Mouse (Mus musculus) megakaryocyte progenitor cell, adult 5-6 weeks (primary cell): ENCODE results near the gene Fbxl8. TPM values are rescaled to one million over a fixed set of nuclear protein-coding genes. Genes with fewer than 3 reads are reported as not detected.

Experiments
- ATAC-seq: replicated peaks from 2 replicates; pipeline ENCODE4 v1.8.0; 2016; ENCODE audit warnings: mild to moderate bottlenecking, moderate TSS enrichment, inconsistent platforms; ENCODE audit not compliant: poor library complexity
- total RNA-seq, 2 experiments: library from RNA; stranded (forward) in 1 of 2; stranded (reverse) in 1 of 2; fragments of 157-497, 149-512 nt in 1 of 2; fragments of 200-1000 nt in 1 of 2; gene quantifications; 2 replicates each; pipeline versions ENCODE4 v1.2.3 to v1.2.4; 2015 to 2017

Gene Fbxl8
- total RNA-seq, 2 experiments from 2014 or later = 1.2 to 3.2 TPM

- no peak for ATAC-seq
Observed at GRCm38 (mm10) chr8:105257318-105258114, 6.9 kb upstream of the Fbxl8 start.

GRCm38 (mm10) chr8:105258911-105259720, 5.3 kb upstream of the Fbxl8 start:
- no peak; the same call in 1 of the 2 replicates for ATAC-seq

GRCm38 (mm10) chr8:105259721-105260320, 4.6 kb upstream of the Fbxl8 start:
- peak; percentile 61 for ATAC-seq

- ATAC-seq = no peak
Observed at GRCm38 (mm10) chr8:105260371-105261099, 3.9 kb upstream of the Fbxl8 start.

GRCm38 (mm10) chr8:105261326-105261980, 3.0 kb upstream of the Fbxl8 start:
- ATAC-seq = no peak

GRCm38 (mm10) chr8:105263244-105263912, 1.1 kb upstream of the Fbxl8 start:
- no peak for ATAC-seq

GRCm38 (mm10) chr8:105265128-105265527, 680 bp downstream of the Fbxl8 start:
- peak; percentile 61 for ATAC-seq

- no peak for ATAC-seq
Observed at GRCm38 (mm10) chr8:105266775-105267174, 2.3 kb downstream of the Fbxl8 start.

GRCm38 (mm10) chr8:105268342-105269074, 4.1 kb downstream of the Fbxl8 start:
- ATAC-seq = peak; percentile 6

- ATAC-seq = no peak
Observed at GRCm38 (mm10) chr8:105269075-105269458, 4.6 kb downstream of the Fbxl8 start.

- peak; percentile 27 for ATAC-seq
Observed at GRCm38 (mm10) chr8:105269461-105269947, 5.1 kb downstream of the Fbxl8 start, which contains the start of gene Hsf4. Gene Hsf4 (plus strand): TSS chr8:105269801.

- ATAC-seq = no peak
Observed at GRCm38 (mm10) chr8:105270101-105270915, 5.9 kb downstream of the Fbxl8 start.

GRCm38 (mm10) chr8:105270916-105271186, 6.4 kb downstream of the Fbxl8 start:
- no peak for ATAC-seq

- no peak for ATAC-seq
Observed at GRCm38 (mm10) chr8:105275387-105275786, 10.9 kb downstream of the Fbxl8 start.

- no peak for ATAC-seq
Observed at GRCm38 (mm10) chr8:105275840-105276239, 11.4 kb downstream of the Fbxl8 start, which contains the start of gene Nol3. Gene Nol3 (plus strand): TSS chr8:105276140.

GRCm38 (mm10) chr8:105276292-105277120, 12.1 kb downstream of the Fbxl8 start:
- ATAC-seq = peak; percentile 68

- peak; percentile 78 for ATAC-seq
Observed at GRCm38 (mm10) chr8:105278911-105279334, 14.5 kb downstream of the Fbxl8 start.
